Mouse (Mus musculus) neural tube, embryonic 15.5 days (tissue): ENCODE data around the gene Zfp672. TPM values are rescaled to one million over a fixed set of nuclear protein-coding genes. Genes with fewer than 3 reads are reported as not detected.

ENCODE experiments used
- ATAC-seq: fragments of 200-750 bp; cut with Nextera tagmentation; 2 replicates; pipeline ENCODE4 v1.8.0; 2017; ENCODE audit warnings: mild to moderate bottlenecking, moderate TSS enrichment, moderate library complexity; ENCODE audit not compliant: low FRiP score
- H3K27ac ChIP-seq: fragments of 300-500 bp; sonication (generic); replicated peaks from 2 replicates; pipeline ENCODE4 v1.5.1; 2015; ENCODE audit warnings: mild to moderate bottlenecking, inconsistent platforms
- H3K27me3 ChIP-seq: fragments of 300-500 bp; sonication (generic); replicated peaks from 2 replicates; pipeline ENCODE4 v1.6.1; 2015; ENCODE audit warnings: inconsistent platforms
- H3K36me3 ChIP-seq: fragments of 300-500 bp; sonication (generic); 2 replicates; pipeline ENCODE4 v1.6.1; 2015; ENCODE audit warnings: inconsistent platforms
- H3K4me1 ChIP-seq: fragments of 300-500 bp; sonication (generic); 2 replicates; pipeline ENCODE4 v1.6.1; 2015; ENCODE audit warnings: inconsistent platforms
- H3K4me2 ChIP-seq: fragments of 300-500 bp; sonication (generic); 2 replicates; pipeline ENCODE4 v1.6.1; 2015; ENCODE audit warnings: inconsistent platforms, mild to moderate bottlenecking, moderate library complexity
- H3K4me3 ChIP-seq: fragments of 300-500 bp; sonication (generic); replicated peaks from 2 replicates; pipeline ENCODE4 v1.5.1; 2015; ENCODE audit warnings: mild to moderate bottlenecking, inconsistent platforms
- H3K9ac ChIP-seq: fragments of 300-500 bp; sonication (generic); replicated peaks from 2 replicates; pipeline ENCODE4 v1.6.1; 2015; ENCODE audit warnings: mild to moderate bottlenecking, inconsistent platforms
- H3K9me3 ChIP-seq: fragments of 300-500 bp; sonication (generic); replicated peaks from 2 replicates; pipeline ENCODE4 v1.6.1; 2016; ENCODE audit warnings: inconsistent platforms
- WGBS: fragments of 180-500 bp; shearing (Covaris S2); methylation state at CpG from one replicate; pipeline ENCODE4 v1.1.7; 2015; ENCODE audit warnings: mixed read lengths; 5-methylcytosine and 5-hydroxymethylcytosine counted together
- polyA plus RNA-seq: library from polyadenylated mRNA; unstranded; fragments of >200 nt; fragmentation: Nextera tagmentation; extraction: Ambion mirVana; gene quantifications from 2 replicates; pipeline ENCODE4 v1.2.1, GENCODE M21; 2015

Zfp672 gene
- polyA plus RNA-seq, 1 experiment from 2014 or later: 44.8 TPM

DNA sequence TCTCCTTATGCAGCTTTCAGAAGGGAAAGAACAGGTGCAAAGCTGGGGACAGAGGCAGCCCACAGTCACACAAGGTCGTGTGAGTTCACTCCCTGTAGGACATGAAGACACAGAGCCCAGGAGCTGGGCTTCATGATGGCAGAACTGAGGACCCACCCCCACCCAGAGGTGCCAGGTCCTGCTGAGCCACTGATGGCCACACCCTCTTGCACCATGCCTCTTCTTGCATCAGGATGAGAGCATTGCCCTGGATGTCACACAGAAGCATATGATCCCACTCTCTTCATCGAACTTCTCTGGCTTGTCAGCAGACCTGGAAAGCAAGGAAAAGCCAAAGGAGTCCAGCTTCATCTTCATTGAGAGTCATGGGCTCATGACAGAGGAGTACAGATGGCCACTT, 55.6 kb downstream of the Zfp672 start, which contains the start of gene 4930438A08Rik:
TSS of gene 4930438A08Rik (plus strand) at position 228 of the 400 bp plus-strand sequence.
- no peak within 1 kb of the TSS for H3K4me3 ChIP-seq
- no peaks in the 10 kb centered on the region for H3K36me3 ChIP-seq
- no peak within 1 kb of the TSS for H3K4me2 ChIP-seq
- H3K27me3 ChIP-seq: no peaks in the 10 kb centered on the region
- ATAC-seq: no peak
- no peaks in the 10 kb centered on the region for H3K9me3 ChIP-seq
- H3K27ac ChIP-seq: no peak within 1 kb of the TSS
- no peak within 1 kb of the TSS for H3K9ac ChIP-seq
- H3K4me1 ChIP-seq: no peaks in the 10 kb centered on the region
- 53% methylated on average over 2 of the region's 2 CpGs for WGBS

DNA sequence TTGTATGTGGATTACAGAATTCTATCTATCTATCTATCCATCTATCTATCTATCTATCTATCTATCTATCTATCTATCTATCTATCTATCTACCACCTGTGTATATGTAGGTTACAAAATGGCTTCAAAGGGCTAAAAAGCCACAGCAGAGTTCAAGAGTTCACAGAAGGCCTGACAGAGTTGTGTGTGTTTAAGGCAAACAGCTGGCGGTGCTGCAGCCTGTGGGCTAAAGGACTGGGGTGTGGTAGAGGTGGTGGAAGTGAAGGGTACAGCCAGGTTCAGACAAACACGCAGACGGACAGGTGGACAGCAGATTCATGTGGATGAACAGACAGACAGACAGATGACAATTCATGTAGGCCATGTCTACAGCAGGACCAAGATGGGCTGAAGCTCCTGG, 61.9 kb downstream of the Zfp672 start:
- Histone ChIP-seq H3K27ac (no peak overlapping the region), H3K9me3 (no peaks in the 10 kb centered on the region), H3K36me3 (no peaks in the 10 kb centered on the region), H3K9ac (no peak overlapping the region), H3K4me3 (no peak overlapping the region), H3K27me3 (no peaks in the 10 kb centered on the region), H3K4me1 (no peaks in the 10 kb centered on the region), H3K4me2 (no peak overlapping the region)
- 92% methylated on average over 3 of the region's 3 CpGs for WGBS
- no peak for ATAC-seq

Other genes starting within 250 kb of the Zfp672 start
- gene Gm12248, start 237.2 kb downstream of the Zfp672 start, polyA plus RNA-seq: not detected in 2 replicates
- 99.6 and 105 TPM in 2 replicates for gene Cnot8, start 226.2 kb downstream of the Zfp672 start, polyA plus RNA-seq
- gene Gemin5, start 161.8 kb downstream of the Zfp672 start, polyA plus RNA-seq: 12.2 and 18.5 TPM in 2 replicates
- 99.2 and 107 TPM in 2 replicates for gene Mrpl22, start 158.7 kb downstream of the Zfp672 start, polyA plus RNA-seq
- 2.4 and 8.2 TPM in 2 replicates for gene Igtp, start 130.8 kb downstream of the Zfp672 start, polyA plus RNA-seq
- gene Irgm2, start 130.7 kb downstream of the Zfp672 start, polyA plus RNA-seq: 1.3 and 3.4 TPM in 2 replicates
- not detected in 2 replicates for gene 4930438A08Rik, start 55.5 kb downstream of the Zfp672 start, polyA plus RNA-seq
- 31.5 and 33.3 TPM in 2 replicates for gene Zfp692, start 23.3 kb downstream of the Zfp672 start, polyA plus RNA-seq
- 47.1 and 47.7 TPM in 2 replicates for gene Sh3bp5l, start 385 bp upstream of the Zfp672 start, polyA plus RNA-seq
- gene Lypd8, start 48.7 kb upstream of the Zfp672 start, polyA plus RNA-seq: 0.37 and 19.8 TPM in 2 replicates
- not detected in 2 replicates for gene 1810065E05Rik, start 90.8 kb upstream of the Zfp672 start, polyA plus RNA-seq
- gene Gm12253, start 102.2 kb upstream of the Zfp672 start, polyA plus RNA-seq: not detected in 2 replicates
- gene Lypd9, start 122.6 kb upstream of the Zfp672 start, polyA plus RNA-seq: not detected in 2 replicates
- not detected in 2 replicates for gene Olfr30, start 131.9 kb upstream of the Zfp672 start, polyA plus RNA-seq
- not detected in 2 replicates for gene Olfr332, start 162.2 kb upstream of the Zfp672 start, polyA plus RNA-seq
- not detected in 2 replicates for gene Olfr331, start 172.2 kb upstream of the Zfp672 start, polyA plus RNA-seq
- 0.15 and 0.20 TPM in 2 replicates for gene Olfr330, start 204.5 kb upstream of the Zfp672 start, polyA plus RNA-seq
- gene Olfr329-ps, start 216.1 kb upstream of the Zfp672 start, polyA plus RNA-seq: 0.09 TPM in 1 of 2 replicates, not detected in the other
- 0.06 and 0.10 TPM in 2 replicates for gene Olfr328, start 225.3 kb upstream of the Zfp672 start, polyA plus RNA-seq
- gene Olfr224, start 240.2 kb upstream of the Zfp672 start, polyA plus RNA-seq: 0.19 TPM in 1 of 2 replicates, not detected in the other
- not detected in 2 replicates for gene Olfr325, start 247.4 kb upstream of the Zfp672 start, polyA plus RNA-seq